Mouse (Mus musculus): ENCODE measurements around the gene Fam13c. TPM values are rescaled to one million over a fixed set of nuclear protein-coding genes. Genes with fewer than 3 reads are reported as not detected.

Gene Fam13c
- polyA plus RNA-seq (2014; fragmentation: Illumina TruSeq; extraction: RNeasy Lipid Tissue Mini Kit (QIAGEN cat#74804); ENCODE audit: insufficient read depth, low read depth, low replicate concordance): 7.8 TPM

DNA sequence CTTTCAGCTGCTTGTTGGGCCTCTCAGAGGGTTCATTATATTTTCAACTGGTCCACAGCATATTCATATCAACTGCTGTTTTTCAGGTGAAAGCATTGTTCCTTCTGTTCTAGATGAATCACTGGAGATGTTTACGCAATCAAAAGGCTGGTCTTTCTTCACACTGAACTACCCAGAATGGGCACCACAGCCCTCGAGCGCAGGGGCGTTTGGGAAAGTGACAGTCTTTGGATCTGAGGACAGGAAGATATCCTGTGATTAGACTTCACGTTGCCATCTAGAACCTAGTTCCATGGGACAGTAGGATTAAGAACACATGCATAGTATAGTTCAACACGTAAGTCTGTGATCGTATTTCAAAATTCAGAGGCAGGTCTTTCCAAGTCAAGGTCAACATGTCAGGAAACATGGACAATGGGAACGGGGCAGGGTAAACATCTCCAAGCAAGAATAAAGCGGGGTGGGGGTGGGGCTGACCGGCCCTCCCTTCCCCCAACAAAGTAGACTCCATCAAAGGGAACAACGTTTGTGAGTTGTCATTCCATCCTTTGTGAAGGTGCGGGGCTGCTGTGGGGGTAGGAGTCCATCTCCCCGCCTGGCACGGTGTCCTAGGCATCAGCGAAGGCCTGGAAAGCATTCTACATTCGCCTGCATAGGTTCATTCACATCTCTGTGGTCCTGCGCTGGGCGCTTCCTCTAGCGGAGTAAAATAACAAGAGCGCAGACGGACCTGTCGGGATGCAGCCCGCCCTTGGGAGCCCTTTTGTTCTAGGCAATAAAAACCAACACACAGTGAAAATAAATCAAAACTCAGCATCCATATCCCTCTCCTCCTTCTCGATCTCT is at the start of gene Fam13c:
Fam13c (plus strand) TSS at position 806 of the 846 bp plus-strand sequence.

Other genes with a start within 250 kb of the Fam13c start
- 5.2 TPM for gene Mrln, start 235.8 kb upstream of the Fam13c start, polyA plus RNA-seq (2014; fragmentation: Illumina TruSeq; extraction: RNeasy Lipid Tissue Mini Kit (QIAGEN cat#74804); ENCODE audit: insufficient read depth, low read depth, low replicate concordance)
- gene Slc16a9, start 195.4 kb upstream of the Fam13c start, polyA plus RNA-seq (2014; fragmentation: Illumina TruSeq; extraction: RNeasy Lipid Tissue Mini Kit (QIAGEN cat#74804); ENCODE audit: insufficient read depth, low read depth, low replicate concordance): 32.1 TPM
- gene Phyhipl, start 215.5 kb downstream of the Fam13c start, polyA plus RNA-seq (2014; fragmentation: Illumina TruSeq; extraction: RNeasy Lipid Tissue Mini Kit (QIAGEN cat#74804); ENCODE audit: insufficient read depth, low read depth, low replicate concordance): 0.35 TPM

Data from lung, adult 10 weeks (tissue).